Mouse (Mus musculus) forebrain, embryonic 11.5 days (tissue): ENCODE results near the gene Serpinb6a. TPM values are rescaled to one million over a fixed set of nuclear protein-coding genes. Genes with fewer than 3 reads are reported as not detected.
A peak's percentile ranks its signal among the peaks of the same experiment; 100 is the strongest.

Source experiments
- ATAC-seq: fragments of 200-750 bp; cut with Nextera tagmentation; replicated peaks from 2 replicates; pipeline ENCODE4 v1.8.0; 2017; ENCODE audit warnings: moderate TSS enrichment; ENCODE audit not compliant: low FRiP score
- DNase-seq: peaks from one replicate; pipeline ENCODE4 v3.0.0-alpha.2; 2017; ENCODE audit warnings: low spot score
- H3K27ac ChIP-seq: fragments of 300-500 bp; sonication (generic); 2 replicates; pipeline ENCODE4 v1.5.1; 2014; ENCODE audit warnings: low read depth, low read length
- H3K27me3 ChIP-seq: fragments of 300-500 bp; sonication (generic); 2 replicates; pipeline ENCODE4 v1.6.1; 2014; ENCODE audit warnings: mild to moderate bottlenecking, low read length, mixed read lengths; ENCODE audit not compliant: control insufficient read depth, insufficient read depth
- H3K36me3 ChIP-seq: fragments of 300-500 bp; sonication (generic); 2 replicates; pipeline ENCODE4 v1.6.1; 2014; ENCODE audit warnings: mild to moderate bottlenecking, low read length, moderate library complexity, mixed read lengths; ENCODE audit not compliant: control insufficient read depth, insufficient read depth
- H3K4me1 ChIP-seq: fragments of 300-500 bp; sonication (generic); replicated peaks from 2 replicates; pipeline ENCODE4 v1.6.1; 2014; ENCODE audit warnings: low read length, mixed read lengths; ENCODE audit not compliant: control insufficient read depth, insufficient read depth
- H3K4me2 ChIP-seq: fragments of 300-500 bp; sonication (generic); 2 replicates; pipeline ENCODE4 v1.6.1; 2014; ENCODE audit warnings: low read depth, mild to moderate bottlenecking, low read length, moderate library complexity, mixed read lengths; ENCODE audit not compliant: severe bottlenecking
- H3K4me3 ChIP-seq: fragments of 300-500 bp; sonication (generic); 2 replicates; pipeline ENCODE4 v1.5.1; 2014; ENCODE audit warnings: low read depth, low read length
- H3K9ac ChIP-seq: fragments of 300-500 bp; sonication (generic); 2 replicates; pipeline ENCODE4 v1.6.1; 2014; ENCODE audit warnings: low read length
- H3K9me3 ChIP-seq: fragments of 300-500 bp; sonication (generic); 2 replicates; pipeline ENCODE4 v1.6.1; 2016; ENCODE audit warnings: low read length, mixed read lengths; ENCODE audit not compliant: control insufficient read depth
- WGBS: fragments of 180-500 bp; shearing (Covaris S2); extraction: QIAGEN DNeasy Blood & Tissue Kit; methylation state at CpG from one replicate; pipeline ENCODE4 v1.1.7; 2014; 5-methylcytosine and 5-hydroxymethylcytosine counted together
- polyA plus RNA-seq: library from polyadenylated mRNA; unstranded; fragments of >200 nt; fragmentation: Nextera tagmentation; extraction: Ambion mirVana; gene quantifications from 2 replicates; pipeline ENCODE4 v1.2.1, GENCODE M21; 2014

Gene Serpinb6a
- polyA plus RNA-seq, 1 experiment from 2014 or later, result 31.8 TPM

GRCm38 (mm10) chr13:34038901-34039341 is 36.3 kb upstream of the Serpinb6a start:
- H3K4me1 ChIP-seq, result peaks cover 11% of the 10 kb centered on the region; the same call in 1 of the 2 replicates
- no peak overlapping the region for H3K4me3 ChIP-seq
- H3K27me3 ChIP-seq, result no peaks in the 10 kb centered on the region
- H3K4me2 ChIP-seq, result peak overlapping the region; percentile 76; the same call in 1 of the 2 replicates
- no peak overlapping the region for H3K9ac ChIP-seq
- 30% methylated on average over 8 of the region's 8 CpGs for whole genome bisulfite sequencing
- no peaks in the 10 kb centered on the region for H3K9me3 ChIP-seq
- no peak overlapping the region for H3K27ac ChIP-seq
- ATAC-seq (no peak), DNase-seq (no peak)
- H3K36me3 ChIP-seq, result no peaks in the 10 kb centered on the region

- WGBS, result 42% methylated on average over 5 of the region's 5 CpGs
- H3K4me2 ChIP-seq, result peak overlapping the region; percentile 76
- H3K36me3 ChIP-seq, result no peaks in the 10 kb centered on the region
- H3K27ac ChIP-seq, result no peak overlapping the region; the same call in 1 of the 2 replicates
- DNase-seq, result no peak
- H3K27me3 ChIP-seq, result no peaks in the 10 kb centered on the region
- no peak; the same call in 1 of the 2 replicates for ATAC-seq
- peak overlapping the region; percentile 90 for H3K9ac ChIP-seq
- no peaks in the 10 kb centered on the region for H3K9me3 ChIP-seq
- peaks cover 11% of the 10 kb centered on the region; the same call in 1 of the 2 replicates for H3K4me1 ChIP-seq
- peak overlapping the region; percentile 69 for H3K4me3 ChIP-seq
Measured at GRCm38 (mm10) chr13:34038056-34038432, 35.5 kb upstream of the Serpinb6a start.

- no peaks in the 10 kb centered on the region for H3K36me3 ChIP-seq
Measured at GRCm38 (mm10) chr13:34037172-34038055, 34.8 kb upstream of the Serpinb6a start, which contains the start of gene Bphl. TSS of gene Bphl (plus strand) at chr13:34037597.

GRCm38 (mm10) chr13:34036726-34037125 is 34.1 kb upstream of the Serpinb6a start:
- Histone ChIP-seq H3K36me3 (no peaks in the 10 kb centered on the region), H3K9ac (no peak overlapping the region), H3K4me3 (no peak overlapping the region), H3K4me2 (no peak overlapping the region), H3K4me1 (peaks cover 11% of the 10 kb centered on the region; the same call in 1 of the 2 replicates), H3K9me3 (no peaks in the 10 kb centered on the region), H3K27ac (no peak overlapping the region), H3K27me3 (no peaks in the 10 kb centered on the region)
- no peak for DNase-seq
- ATAC-seq, result no peak
- 81% methylated on average over 5 of the region's 5 CpGs for WGBS

More at GRCm38 (mm10) chr13:34037172-34038055, 34.8 kb upstream of the Serpinb6a start, which contains the start of gene Bphl:
- Histone ChIP-seq H3K9ac (peak within 1 kb of the TSS; percentile 90), H3K27ac (peak within 1 kb of the TSS; percentile 59), H3K4me3 (peak within 1 kb of the TSS; percentile 69), H3K4me2 (peak within 1 kb of the TSS; percentile 76), H3K4me1 (peaks cover 11% of the 10 kb centered on the region; the same call in 1 of the 2 replicates), H3K27me3 (no peaks in the 10 kb centered on the region), H3K9me3 (no peaks in the 10 kb centered on the region)
- WGBS, result under 1% methylated on average over 37 of the region's 37 CpGs
- ATAC-seq, result peak; percentile 91
- peak; percentile 95 for DNase-seq

GRCm38 (mm10) chr13:34035424-34035823 is 32.8 kb upstream of the Serpinb6a start:
- ATAC-seq (no peak), DNase-seq (no peak)
- Histone ChIP-seq H3K9ac (no peak overlapping the region), H3K4me3 (no peak overlapping the region), H3K4me1 (peaks cover 11% of the 10 kb centered on the region; the same call in 1 of the 2 replicates), H3K27me3 (no peaks in the 10 kb centered on the region), H3K36me3 (no peaks in the 10 kb centered on the region), H3K9me3 (no peaks in the 10 kb centered on the region), H3K4me2 (no peak overlapping the region), H3K27ac (no peak overlapping the region)
- 88% methylated on average over 3 of the region's 3 CpGs for WGBS

- 69% methylated on average over 2 of the region's 2 CpGs for WGBS
- Histone ChIP-seq H3K4me1 (peaks cover 3% of the 10 kb centered on the region; the same call in 1 of the 2 replicates), H3K27ac (no peak overlapping the region), H3K9ac (no peak overlapping the region), H3K9me3 (no peaks in the 10 kb centered on the region), H3K4me2 (no peak overlapping the region), H3K36me3 (peaks cover 3% of the 10 kb centered on the region; the same call in 1 of the 2 replicates), H3K4me3 (no peak overlapping the region), H3K27me3 (no peaks in the 10 kb centered on the region)
- DNase-seq (no peak), ATAC-seq (no peak)
Measured at GRCm38 (mm10) chr13:34032041-34032440, 29.4 kb upstream of the Serpinb6a start.

- no peaks in the 10 kb centered on the region for H3K9me3 ChIP-seq
Measured at GRCm38 (mm10) chr13:34021998-34022397, 19.4 kb upstream of the Serpinb6a start.

GRCm38 (mm10) chr13:34018521-34018920 is 15.9 kb upstream of the Serpinb6a start:
- 89% methylated on average over 1 of the region's 1 CpGs for WGBS
- Histone ChIP-seq H3K9ac (no peak overlapping the region), H3K36me3 (no peaks in the 10 kb centered on the region), H3K9me3 (no peaks in the 10 kb centered on the region), H3K27ac (no peak overlapping the region), H3K4me1 (no peaks in the 10 kb centered on the region), H3K4me3 (no peak overlapping the region), H3K4me2 (no peak overlapping the region), H3K27me3 (no peaks in the 10 kb centered on the region)
- ATAC-seq, result no peak
- no peak for DNase-seq

More at GRCm38 (mm10) chr13:34021998-34022397, 19.4 kb upstream of the Serpinb6a start:
- 90% methylated on average over 2 of the region's 2 CpGs for WGBS
- ATAC-seq, result no peak
- Histone ChIP-seq H3K4me2 (no peak overlapping the region), H3K9ac (no peak overlapping the region), H3K36me3 (no peaks in the 10 kb centered on the region), H3K4me3 (no peak overlapping the region), H3K27me3 (no peaks in the 10 kb centered on the region), H3K27ac (no peak overlapping the region), H3K4me1 (no peaks in the 10 kb centered on the region)
- DNase-seq, result no peak
